20 mouse cellular contexts compared by ENCODE assay signal in genomic region chr16:50679698-50680097, GRCm38 (mm10).
"Had no signal": no experiment of that assay in that cellular context is flagged by ENCODE, and none has a peak within 500 bp of the region (broad histone marks: within the 10 kb centered on the region; RNA-seq: fewer than 3 reads in every experiment).

No protein-coding gene starts in this region.

- H3K4me1 ChIP-seq: lung, embryonic 15.5 days; midbrain, embryonic 10.5 days; midbrain, embryonic 12.5 days; neural tube, embryonic 13.5 days; neural tube, embryonic 15.5 days had no signal

- H3K27me3 ChIP-seq: lung, embryonic 15.5 days; midbrain, embryonic 12.5 days; neural tube, embryonic 13.5 days; neural tube, embryonic 15.5 days had no signal

- DNase-seq: liver, postnatal 0 days; lung, adult 2 months; lung, postnatal 4 days; midbrain, embryonic 14.5 days; retina, postnatal 1 day; right cerebral cortex, adult 18-20 months; right cerebral cortex, postnatal 25 days; right cerebral cortex, postnatal 4 days; spleen, adult 18-20 months; thymus, adult 18-20 months; thymus, postnatal 14 days; thymus, postnatal 36 days had no signal

- H3K36me3 ChIP-seq: lung, embryonic 15.5 days; midbrain, embryonic 10.5 days; midbrain, embryonic 12.5 days; neural tube, embryonic 13.5 days; neural tube, embryonic 15.5 days had no signal

- H3K27ac ChIP-seq: lung, embryonic 15.5 days; midbrain, embryonic 10.5 days; midbrain, embryonic 12.5 days; neural tube, embryonic 13.5 days; neural tube, embryonic 15.5 days had no signal

- H3K9ac ChIP-seq: liver, postnatal 0 days; lung, embryonic 15.5 days; midbrain, embryonic 12.5 days; neural tube, embryonic 13.5 days; neural tube, embryonic 15.5 days had no signal

- H3K4me2 ChIP-seq: lung, embryonic 15.5 days; midbrain, embryonic 12.5 days; neural tube, embryonic 13.5 days; neural tube, embryonic 15.5 days had no signal

- H3K4me3 ChIP-seq: lung, embryonic 15.5 days; midbrain, embryonic 10.5 days; midbrain, embryonic 12.5 days; myocyte; neural tube, embryonic 13.5 days; neural tube, embryonic 15.5 days had no signal

- ATAC-seq: liver, postnatal 0 days; lung, postnatal 0 days; midbrain, embryonic 16.5 days had no signal

- H3K9me3 ChIP-seq: lung, embryonic 15.5 days; midbrain, embryonic 10.5 days; midbrain, embryonic 12.5 days; neural tube, embryonic 13.5 days; neural tube, embryonic 15.5 days had no signal
